Mouse (Mus musculus) stomach, postnatal 0 days (tissue): Measurements from ENCODE around the gene Hoxa10. TPM values are rescaled to one million over a fixed set of nuclear protein-coding genes. Genes with fewer than 3 reads are reported as not detected.

Experiments
- ATAC-seq: fragments of 200-750 bp; cut with Nextera tagmentation; 2 replicates; pipeline ENCODE4 v1.8.0; 2017; ENCODE audit not compliant: low FRiP score, low TSS enrichment
- DNase-seq: peaks from one replicate; pipeline ENCODE4 v3.0.0-alpha.2; 2016; ENCODE audit warnings: low spot score
- H3K27ac ChIP-seq: fragments of 300-500 bp; sonication (generic); replicated peaks from 2 replicates; pipeline ENCODE4 v1.5.1; 2014; ENCODE audit warnings: mild to moderate bottlenecking, control low read depth
- H3K27me3 ChIP-seq: fragments of 300-500 bp; sonication (generic); 2 replicates; pipeline ENCODE4 v1.6.1; 2014; ENCODE audit warnings: low read length; ENCODE audit not compliant: control insufficient read depth, insufficient read depth
- H3K36me3 ChIP-seq: fragments of 300-500 bp; sonication (generic); 2 replicates; pipeline ENCODE4 v1.6.1; 2014; ENCODE audit warnings: low read length, mixed read lengths; ENCODE audit not compliant: control insufficient read depth, insufficient read depth
- H3K4me1 ChIP-seq: fragments of 300-500 bp; sonication (generic); replicated peaks from 2 replicates; pipeline ENCODE4 v1.6.1; 2014; ENCODE audit warnings: antibody characterized with exemption; ENCODE audit not compliant: control insufficient read depth, insufficient read depth
- H3K4me2 ChIP-seq: fragments of 300-500 bp; sonication (generic); replicated peaks from 2 replicates; pipeline ENCODE4 v1.6.1; 2014; ENCODE audit warnings: low read depth, mild to moderate bottlenecking, control low read depth, moderate library complexity
- H3K4me3 ChIP-seq: fragments of 300-500 bp; sonication (generic); 2 replicates; pipeline ENCODE4 v1.5.1; 2014; ENCODE audit warnings: low read depth, low read length, control low read depth
- H3K9ac ChIP-seq: fragments of 300-500 bp; sonication (generic); 2 replicates; pipeline ENCODE4 v1.6.1; 2014; ENCODE audit warnings: mild to moderate bottlenecking, low read length, control low read depth, mixed read lengths
- H3K9me3 ChIP-seq: fragments of 300-500 bp; sonication (generic); 2 replicates; pipeline ENCODE4 v1.6.1; 2016; ENCODE audit warnings: low read length; ENCODE audit not compliant: control insufficient read depth
- CTCF ChIP-seq: IDR thresholded peaks from 2 replicates; pipeline ENCODE4 v1.5.1; 2016; ENCODE audit warnings: antibody characterized with exemption, low read depth, mild to moderate bottlenecking, moderate library complexity
- EP300 ChIP-seq: optimal IDR thresholded peaks from 2 replicates; pipeline ENCODE3; 2016; ENCODE audit warnings: antibody characterized with exemption
- WGBS: fragments of 180-500 bp; shearing (Covaris S2); extraction: QIAGEN DNeasy Blood & Tissue Kit; methylation state at CpG from one replicate; pipeline ENCODE4 v1.1.7; 2014; 5-methylcytosine and 5-hydroxymethylcytosine counted together
- polyA plus RNA-seq: library from polyadenylated mRNA; unstranded; fragments of >200 nt; fragmentation: Nextera tagmentation; extraction: Ambion mirVana; gene quantifications from 2 replicates; pipeline ENCODE4 v1.2.1, GENCODE M21; 2015

Gene Hoxa10
- polyA plus RNA-seq, 1 experiment from 2014 or later, result not detected

GRCm38 (mm10) chr6:52268756-52269155, 28.1 kb upstream of the Hoxa10 start:
- no peak overlapping the region for H3K27ac ChIP-seq
- no peaks in the 10 kb centered on the region for H3K36me3 ChIP-seq
- WGBS, result 4% methylated on average over 3 of the region's 3 CpGs
- H3K9ac ChIP-seq, result no peak overlapping the region
- no peak for ATAC-seq
- no peaks in the 10 kb centered on the region for H3K4me1 ChIP-seq
- no peak for TF ChIP-seq EP300
- no peak for TF ChIP-seq CTCF
- H3K9me3 ChIP-seq, result no peaks in the 10 kb centered on the region
- no peak for DNase-seq
- H3K27me3 ChIP-seq, result peaks cover 51% of the 10 kb centered on the region
- H3K4me3 ChIP-seq, result no peak overlapping the region
- no peak overlapping the region for H3K4me2 ChIP-seq

GRCm38 (mm10) chr6:52268341-52268740, 27.7 kb upstream of the Hoxa10 start:
- Histone ChIP-seq H3K36me3 (no peaks in the 10 kb centered on the region), H3K9me3 (no peaks in the 10 kb centered on the region), H3K27ac (no peak overlapping the region), H3K27me3 (peaks cover 50% of the 10 kb centered on the region), H3K9ac (no peak overlapping the region), H3K4me3 (no peak overlapping the region), H3K4me1 (no peaks in the 10 kb centered on the region), H3K4me2 (no peak overlapping the region)
- TF ChIP-seq CTCF (no peak), EP300 (no peak)
- ATAC-seq (no peak), DNase-seq (no peak)
- 9% methylated on average over 7 of the region's 7 CpGs for WGBS

GRCm38 (mm10) chr6:52267691-52268090, 27.0 kb upstream of the Hoxa10 start:
- DNase-seq (no peak), ATAC-seq (no peak)
- TF ChIP-seq EP300 (no peak), CTCF (no peak)

GRCm38 (mm10) chr6:52267221-52267620, 26.6 kb upstream of the Hoxa10 start:
- Histone ChIP-seq H3K9me3 (no peaks in the 10 kb centered on the region), H3K9ac (no peak overlapping the region), H3K4me3 (no peak overlapping the region), H3K27ac (no peak overlapping the region), H3K4me2 (no peak overlapping the region), H3K4me1 (no peaks in the 10 kb centered on the region), H3K36me3 (no peaks in the 10 kb centered on the region), H3K27me3 (peaks cover 43% of the 10 kb centered on the region)
- TF ChIP-seq EP300 (no peak), CTCF (no peak)
- 18% methylated on average over 5 of the region's 5 CpGs for WGBS
- ATAC-seq (no peak), DNase-seq (no peak)

More at GRCm38 (mm10) chr6:52267691-52268090, 27.0 kb upstream of the Hoxa10 start:
- Histone ChIP-seq H3K27ac (no peak overlapping the region), H3K9me3 (no peaks in the 10 kb centered on the region), H3K4me1 (no peaks in the 10 kb centered on the region), H3K36me3 (no peaks in the 10 kb centered on the region), H3K27me3 (peaks cover 46% of the 10 kb centered on the region), H3K4me2 (no peak overlapping the region), H3K4me3 (no peak overlapping the region), H3K9ac (no peak overlapping the region)
- 11% methylated on average over 3 of the region's 3 CpGs for WGBS

GRCm38 (mm10) chr6:52266666-52266985, 26.0 kb upstream of the Hoxa10 start:
- H3K9ac ChIP-seq, result no peak overlapping the region
- H3K4me3 ChIP-seq, result no peak overlapping the region
- no peaks in the 10 kb centered on the region for H3K9me3 ChIP-seq
- H3K4me2 ChIP-seq, result no peak overlapping the region
- DNase-seq (no peak), ATAC-seq (no peak)
- no peak overlapping the region for H3K27ac ChIP-seq
- H3K4me1 ChIP-seq, result no peaks in the 10 kb centered on the region
- 2% methylated on average over 9 of the region's 9 CpGs for WGBS
- H3K27me3 ChIP-seq, result peaks cover 44% of the 10 kb centered on the region
- no peak for TF ChIP-seq CTCF
- TF ChIP-seq EP300, result no peak
- no peaks in the 10 kb centered on the region for H3K36me3 ChIP-seq

- H3K9ac ChIP-seq, result no peak overlapping the region
- no peaks in the 10 kb centered on the region for H3K4me1 ChIP-seq
- no peak overlapping the region for H3K4me2 ChIP-seq
- no peaks in the 10 kb centered on the region for H3K9me3 ChIP-seq
- no peak overlapping the region for H3K4me3 ChIP-seq
- TF ChIP-seq CTCF (no peak), EP300 (no peak)
- H3K27me3 ChIP-seq, result peaks cover 47% of the 10 kb centered on the region
- no peaks in the 10 kb centered on the region for H3K36me3 ChIP-seq
- 5% methylated on average over 19 of the region's 19 CpGs for WGBS
- DNase-seq, result no peak
- ATAC-seq, result no peak
- no peak overlapping the region for H3K27ac ChIP-seq
Measured at GRCm38 (mm10) chr6:52265913-52266665, 25.4 kb upstream of the Hoxa10 start.
